Mouse (Mus musculus) forebrain, postnatal 0 days (tissue): ENCODE results near the gene Ano3. TPM values are rescaled to one million over a fixed set of nuclear protein-coding genes. Genes with fewer than 3 reads are reported as not detected.

Experiments
- ATAC-seq: fragments of 200-750 bp; cut with Nextera tagmentation; 2 replicates; pipeline ENCODE4 v1.8.0; 2017; ENCODE audit warnings: mild to moderate bottlenecking, moderate library complexity
- DNase-seq: peaks from one replicate; pipeline ENCODE4 v3.0.0-alpha.2; 2015
- H3K27ac ChIP-seq: fragments of 300-500 bp; sonication (generic); 2 replicates; pipeline ENCODE4 v1.5.1; 2014; ENCODE audit warnings: low read depth, mild to moderate bottlenecking, antibody characterized with exemption, low read length, moderate library complexity, mixed read lengths
- H3K27me3 ChIP-seq: fragments of 300-500 bp; sonication (generic); 2 replicates; pipeline ENCODE4 v1.6.1; 2014; ENCODE audit warnings: mild to moderate bottlenecking, low read length, mixed read lengths; ENCODE audit not compliant: insufficient read depth
- H3K36me3 ChIP-seq: fragments of 300-500 bp; sonication (generic); 2 replicates; pipeline ENCODE4 v1.6.1; 2014; ENCODE audit warnings: mild to moderate bottlenecking, moderate library complexity; ENCODE audit not compliant: insufficient read depth
- H3K4me1 ChIP-seq: fragments of 300-500 bp; sonication (generic); 2 replicates; pipeline ENCODE4 v1.6.1; 2014; ENCODE audit warnings: antibody characterized with exemption; ENCODE audit not compliant: insufficient read depth
- H3K4me2 ChIP-seq: fragments of 300-500 bp; sonication (generic); 2 replicates; pipeline ENCODE4 v1.6.1; 2014; ENCODE audit warnings: low read depth, mild to moderate bottlenecking, moderate library complexity
- H3K4me3 ChIP-seq: fragments of 300-500 bp; sonication (generic); 2 replicates; pipeline ENCODE4 v1.5.1; 2014; ENCODE audit warnings: low read depth, low read length, mixed read lengths
- H3K9ac ChIP-seq: fragments of 300-500 bp; sonication (generic); 2 replicates; pipeline ENCODE4 v1.6.1; 2014; ENCODE audit warnings: mild to moderate bottlenecking
- H3K9me3 ChIP-seq: fragments of 300-500 bp; sonication (generic); 2 replicates; pipeline ENCODE4 v1.6.1; 2016; ENCODE audit warnings: low read length
- CTCF ChIP-seq: sonication (generic); IDR thresholded peaks from 2 replicates; pipeline ENCODE4 v1.5.1; 2016; ENCODE audit warnings: antibody characterized with exemption, control low read depth, low read depth
- WGBS: fragments of 180-500 bp; shearing (Covaris S2); extraction: QIAGEN DNeasy Blood & Tissue Kit; methylation state at CpG from one replicate; pipeline ENCODE4 v1.1.7; 2014; 5-methylcytosine and 5-hydroxymethylcytosine counted together
- polyA plus RNA-seq: library from polyadenylated mRNA; unstranded; fragments of >200 nt; fragmentation: Nextera tagmentation; extraction: Ambion mirVana; gene quantifications from 2 replicates; pipeline ENCODE4 v1.2.1, GENCODE M21; 2015
- total RNA-seq: library from RNA; depleted of rRNA; stranded (reverse); fragments of >200 nt; gene quantifications from 2 replicates; pipeline ENCODE4 v1.2.3, GENCODE M21; 2014

The Ano3 gene
- total and polyA plus RNA-seq, 2 experiments from 2014 or later: 0.96 to 3.0 TPM

DNA sequence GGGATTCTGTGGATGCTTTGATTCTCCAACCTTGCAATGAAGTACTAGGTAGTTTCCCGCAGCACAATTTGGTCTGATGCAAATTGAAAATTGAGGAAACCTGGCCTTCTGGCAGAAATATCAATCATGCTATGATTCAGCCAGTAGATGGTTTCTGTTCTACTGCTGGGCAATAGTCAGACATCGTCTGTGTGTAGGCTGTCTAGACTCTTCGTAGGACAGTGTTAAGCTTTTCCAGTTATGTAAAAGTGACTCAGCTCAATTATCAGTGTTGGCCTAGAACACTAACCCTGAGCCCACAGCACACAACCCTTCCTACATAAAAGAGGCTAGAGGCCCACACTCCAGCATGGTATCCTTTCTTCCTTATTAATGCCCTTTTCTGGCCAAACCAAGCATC lies 14.7 kb upstream of the Ano3 start:
- DNase-seq (no peak), ATAC-seq (no peak)
- Histone ChIP-seq H3K4me3 (no peak overlapping the region), H3K36me3 (no peaks in the 10 kb centered on the region), H3K27me3 (no peaks in the 10 kb centered on the region), H3K9me3 (no peaks in the 10 kb centered on the region), H3K9ac (no peak overlapping the region), H3K27ac (no peak overlapping the region), H3K4me2 (no peak overlapping the region), H3K4me1 (no peaks in the 10 kb centered on the region)
- no peak for TF ChIP-seq CTCF
- 93% methylated on average over 3 of the region's 3 CpGs for WGBS

DNA sequence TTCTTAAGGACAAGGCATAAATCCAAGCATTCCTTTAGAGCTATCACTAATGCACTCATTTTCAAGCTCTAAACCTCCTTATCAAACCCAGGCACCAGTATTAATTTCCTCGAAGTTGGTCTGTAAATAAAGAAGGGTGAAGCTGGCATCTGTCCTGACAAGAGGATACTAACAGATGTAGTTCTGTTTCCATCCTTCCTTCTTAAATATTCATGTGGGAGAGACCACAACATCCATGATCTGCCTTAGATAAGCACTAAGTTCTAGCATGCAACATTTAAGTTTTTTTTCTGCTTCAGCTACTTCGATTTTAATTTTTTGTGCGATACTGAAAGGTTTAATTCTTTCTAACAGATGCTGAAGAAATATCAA lies 305 bp downstream of the Ano3 start:
- Histone ChIP-seq H3K4me2 (peak overlapping the region; percentile 59), H3K27me3 (no peaks in the 10 kb centered on the region), H3K4me3 (peak overlapping the region; percentile 38), H3K36me3 (no peaks in the 10 kb centered on the region), H3K9ac (0 out of 2 replicates have a peak overlapping the region, but pooled peaks have one; percentile 47), H3K9me3 (no peaks in the 10 kb centered on the region), H3K4me1 (no peaks in the 10 kb centered on the region), H3K27ac (no peak overlapping the region)
- ATAC-seq: peak; percentile 45
- TF ChIP-seq CTCF: no peak
- no peak for DNase-seq
- WGBS: 50% methylated on average over 3 of the region's 3 CpGs

DNA sequence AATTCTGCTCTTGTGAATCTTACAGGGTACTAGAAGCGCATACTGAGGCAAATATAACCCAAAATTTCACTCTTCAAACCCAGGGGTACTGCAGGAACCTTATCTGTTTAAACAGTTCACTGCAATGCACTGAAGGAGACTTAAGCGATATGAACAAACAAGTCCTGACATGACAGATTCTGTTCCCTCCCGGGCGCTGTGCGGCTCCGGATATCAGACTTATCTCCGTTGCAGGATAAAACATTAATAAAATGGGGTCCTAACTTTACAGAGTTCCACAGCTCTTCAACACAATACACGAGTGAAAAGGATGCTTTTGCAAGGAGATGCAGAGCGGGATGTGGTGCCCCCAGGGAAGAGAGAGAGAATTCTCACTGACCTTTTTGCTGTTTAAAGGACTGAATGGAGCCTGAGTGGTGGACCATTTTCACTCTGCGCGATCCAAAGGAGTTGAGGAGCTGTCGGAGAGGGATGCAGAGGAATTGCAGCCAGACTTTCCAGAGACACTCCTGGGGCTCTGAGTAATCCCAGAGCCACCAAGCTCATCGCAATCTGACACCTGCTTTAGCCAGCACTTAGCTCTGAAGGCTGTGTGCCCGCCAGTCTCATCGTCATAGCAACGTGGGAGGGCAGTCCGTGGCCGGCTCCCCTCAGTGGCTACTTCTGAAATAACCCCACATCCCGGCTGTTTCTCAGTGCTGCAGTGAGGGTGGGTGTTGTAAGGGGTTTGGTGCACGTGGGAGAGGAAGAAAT lies 868 bp downstream of the Ano3 start:
- no peaks in the 10 kb centered on the region for H3K9me3 ChIP-seq
- no peaks in the 10 kb centered on the region for H3K36me3 ChIP-seq
- peak overlapping the region; percentile 59 for H3K4me2 ChIP-seq
- ATAC-seq: peak; percentile 95
- no peaks in the 10 kb centered on the region for H3K27me3 ChIP-seq
- 4% methylated on average over 20 of the region's 20 CpGs for WGBS
- DNase-seq: peak; percentile 60
- H3K9ac ChIP-seq: peak overlapping the region; percentile 47
- H3K27ac ChIP-seq: no peak overlapping the region
- TF ChIP-seq CTCF: no peak
- peak overlapping the region; percentile 38 for H3K4me3 ChIP-seq
- no peaks in the 10 kb centered on the region for H3K4me1 ChIP-seq

DNA sequence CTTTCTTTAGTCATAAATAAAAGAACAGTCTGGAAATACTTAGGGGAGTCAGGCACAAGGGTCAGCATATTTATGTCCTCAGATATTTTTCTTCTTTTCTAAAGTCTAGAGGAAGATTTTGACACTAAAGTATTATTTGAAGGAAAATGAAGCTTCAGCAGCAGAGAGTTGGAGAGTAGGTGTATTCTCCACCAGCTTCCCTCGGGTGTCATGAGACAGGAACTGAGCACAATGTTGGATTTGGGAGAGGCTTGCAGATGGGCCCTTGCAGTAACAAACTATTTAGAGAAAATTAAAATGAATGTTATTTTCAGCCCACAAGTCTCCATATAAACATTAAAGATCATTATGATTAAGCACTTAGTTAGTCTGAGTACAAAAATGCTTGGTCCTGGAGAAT lies 5.6 kb downstream of the Ano3 start:
- Histone ChIP-seq H3K27ac (no peak overlapping the region), H3K4me2 (no peak overlapping the region), H3K4me1 (no peaks in the 10 kb centered on the region), H3K4me3 (no peak overlapping the region), H3K9ac (no peak overlapping the region), H3K36me3 (no peaks in the 10 kb centered on the region), H3K9me3 (no peaks in the 10 kb centered on the region), H3K27me3 (no peaks in the 10 kb centered on the region)
- WGBS: 61% methylated on average over 1 of the region's 1 CpGs
- no peak for DNase-seq
- TF ChIP-seq CTCF: no peak
- ATAC-seq: no peak

DNA sequence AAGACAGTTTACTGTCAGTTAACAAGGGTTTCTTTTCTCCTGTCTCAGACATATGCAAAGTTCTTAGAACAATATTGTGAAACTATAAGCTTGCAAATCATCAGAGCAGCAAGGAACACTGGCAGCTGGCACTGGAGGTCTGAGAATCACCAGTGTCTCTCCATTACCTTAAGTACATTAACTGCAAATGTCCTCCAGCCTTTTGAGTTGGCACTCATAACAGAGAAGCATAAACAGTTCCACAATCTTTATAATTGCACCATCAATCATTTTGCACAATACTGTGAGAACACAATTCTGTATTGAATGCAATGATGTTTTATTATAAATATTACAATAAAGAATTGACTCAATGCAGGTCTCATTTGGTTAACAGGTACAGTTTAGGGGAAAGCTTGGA lies 15.0 kb downstream of the Ano3 start:
- H3K27ac ChIP-seq: no peak overlapping the region
- H3K4me2 ChIP-seq: no peak overlapping the region
- H3K9me3 ChIP-seq: no peaks in the 10 kb centered on the region
- H3K27me3 ChIP-seq: no peaks in the 10 kb centered on the region
- H3K9ac ChIP-seq: no peak overlapping the region
- ATAC-seq: no peak
- no peaks in the 10 kb centered on the region for H3K4me1 ChIP-seq
- no peak for DNase-seq
- TF ChIP-seq CTCF: no peak
- H3K4me3 ChIP-seq: no peak overlapping the region
- H3K36me3 ChIP-seq: no peaks in the 10 kb centered on the region

DNA sequence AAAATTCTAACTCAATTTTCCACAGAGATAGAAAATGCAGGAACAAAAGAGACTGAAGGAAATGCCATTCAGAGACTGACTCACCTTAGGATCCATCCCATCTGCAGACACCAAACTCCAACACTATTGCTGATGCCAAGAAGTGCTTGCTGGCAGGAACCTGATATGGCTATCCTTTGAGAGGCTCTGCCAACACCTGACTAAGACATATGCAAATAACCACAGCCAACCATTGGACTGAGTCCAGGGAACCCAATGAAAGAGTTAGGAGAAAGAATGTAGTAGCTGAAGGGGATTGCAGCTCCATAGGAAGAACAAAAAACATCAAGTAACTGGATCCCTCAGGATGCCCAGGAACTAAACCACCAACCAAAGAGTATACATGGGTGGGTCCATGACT lies 21.6 kb downstream of the Ano3 start:
- DNase-seq (no peak), ATAC-seq (no peak)
- no peak overlapping the region for H3K4me3 ChIP-seq
- no peak for TF ChIP-seq CTCF
- no peaks in the 10 kb centered on the region for H3K36me3 ChIP-seq
- no peak overlapping the region for H3K9ac ChIP-seq
- no peaks in the 10 kb centered on the region for H3K9me3 ChIP-seq
- H3K4me1 ChIP-seq: no peaks in the 10 kb centered on the region
- no peak overlapping the region for H3K27ac ChIP-seq
- H3K27me3 ChIP-seq: no peaks in the 10 kb centered on the region
- H3K4me2 ChIP-seq: no peak overlapping the region

DNA sequence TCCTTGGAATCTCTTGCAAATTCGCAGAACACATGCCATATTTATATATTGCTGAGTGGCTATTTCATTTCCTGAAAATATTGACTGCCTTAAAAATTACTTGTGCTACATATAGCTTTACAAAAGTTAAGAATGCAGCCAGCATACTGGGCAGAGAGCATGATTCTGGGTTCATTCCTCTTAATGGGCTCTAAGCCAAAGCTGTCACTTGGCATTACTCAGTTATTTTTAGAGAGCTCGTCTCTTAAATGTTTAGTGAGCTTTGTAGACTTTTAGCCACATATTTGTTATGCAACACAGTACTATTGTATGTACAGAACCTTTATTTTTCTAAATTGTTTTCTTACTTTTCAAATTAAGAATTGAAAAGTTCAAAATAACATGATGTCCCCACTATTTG lies 41.2 kb downstream of the Ano3 start:
- Histone ChIP-seq H3K9me3 (no peaks in the 10 kb centered on the region), H3K36me3 (no peaks in the 10 kb centered on the region), H3K4me1 (no peaks in the 10 kb centered on the region), H3K9ac (no peak overlapping the region), H3K27ac (no peak overlapping the region), H3K4me2 (no peak overlapping the region), H3K4me3 (no peak overlapping the region), H3K27me3 (no peaks in the 10 kb centered on the region)
- DNase-seq: no peak
- WGBS: 53% methylated on average over 2 of the region's 2 CpGs
- no peak for TF ChIP-seq CTCF
- no peak for ATAC-seq
